Mouse (Mus musculus): ENCODE data around the gene Nme2.
"Not testable (repeated sequence)": the region's sequence is repeated elsewhere in the genome, so short reads cannot be mapped to it uniquely, and the experiment has no call there.

The Nme2 gene

DNA sequence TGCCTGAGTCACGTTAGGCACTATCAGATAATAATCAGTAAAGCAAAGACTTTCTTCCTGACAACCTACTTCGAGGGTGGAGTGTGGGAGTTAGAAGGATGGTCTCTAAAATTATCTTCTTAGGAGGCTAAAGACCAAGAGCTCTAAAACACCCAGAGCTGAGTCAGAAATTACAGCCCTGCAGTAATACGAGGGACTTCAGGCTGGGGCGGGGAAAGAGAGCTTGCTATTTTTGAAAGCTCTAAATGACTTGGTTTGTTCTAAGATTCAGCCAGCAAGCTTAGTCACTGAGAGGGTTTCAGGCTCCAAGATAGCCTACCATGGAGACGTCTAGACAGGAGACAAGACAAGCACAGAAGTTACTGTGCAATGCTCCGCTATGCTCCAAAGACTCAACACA is 9.3 kb upstream of the Nme2 start:
- DNase-seq = no peak

DNA sequence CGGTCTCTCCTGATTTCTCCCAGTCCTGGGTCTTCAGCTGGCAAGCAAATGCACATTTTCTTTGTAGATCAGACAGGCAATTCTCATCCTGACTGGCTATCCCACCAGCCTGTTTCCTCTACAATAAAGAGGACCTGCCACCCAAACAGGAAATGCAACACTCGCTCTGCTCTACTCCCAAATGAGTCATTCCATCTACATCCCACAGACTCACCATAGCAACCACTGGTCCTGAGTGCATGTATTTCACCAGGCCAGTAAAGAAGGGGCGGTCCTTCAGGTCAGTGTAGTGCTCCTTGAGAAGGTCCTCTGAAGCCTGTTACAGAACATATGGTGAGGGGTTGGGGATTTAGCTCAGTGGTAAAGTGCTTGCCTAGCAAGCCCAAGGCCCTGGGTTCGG is 7.0 kb upstream of the Nme2 start:
- DNase-seq = no peak

DNA sequence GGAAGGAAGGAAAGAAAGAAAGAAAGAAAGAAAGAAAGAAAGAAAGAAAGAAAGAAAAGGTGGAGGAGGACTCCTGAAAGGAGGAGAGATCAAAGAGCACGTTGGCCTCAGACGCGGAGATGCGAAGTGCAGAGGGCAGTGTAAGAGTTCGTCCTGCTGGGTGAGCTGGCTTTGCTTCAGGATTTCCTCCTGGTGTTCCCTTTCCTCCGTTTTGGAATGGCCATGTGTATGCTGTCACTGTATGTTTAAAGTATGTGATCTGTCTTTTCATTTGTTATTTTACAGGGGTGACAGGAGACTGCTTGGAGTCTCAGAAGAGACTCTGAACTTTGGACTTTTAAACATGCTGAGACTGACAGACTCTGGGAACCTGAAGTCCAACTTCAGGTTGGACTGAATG is 5.4 kb upstream of the Nme2 start:
- no peak for DNase-seq

DNA sequence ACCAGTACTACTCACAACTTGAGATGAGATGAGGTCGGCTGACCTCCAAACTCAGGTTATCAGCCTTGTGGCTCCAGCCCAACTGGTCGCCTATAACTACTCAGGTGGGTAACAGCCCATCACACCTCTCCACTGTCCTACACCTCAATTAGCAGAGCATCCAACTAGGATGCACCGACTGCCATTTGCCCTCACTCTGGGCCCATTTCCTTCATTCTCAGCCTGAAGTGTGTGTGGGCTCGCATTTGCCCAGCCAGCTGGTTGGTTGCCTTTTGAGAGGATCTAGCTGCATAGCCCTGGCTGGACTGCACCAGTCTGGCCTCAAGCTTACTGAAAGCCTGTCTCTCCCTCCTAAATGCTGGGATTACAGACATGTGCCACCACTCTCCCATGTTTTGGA is 1.7 kb upstream of the Nme2 start:
- no peak for DNase-seq

DNA sequence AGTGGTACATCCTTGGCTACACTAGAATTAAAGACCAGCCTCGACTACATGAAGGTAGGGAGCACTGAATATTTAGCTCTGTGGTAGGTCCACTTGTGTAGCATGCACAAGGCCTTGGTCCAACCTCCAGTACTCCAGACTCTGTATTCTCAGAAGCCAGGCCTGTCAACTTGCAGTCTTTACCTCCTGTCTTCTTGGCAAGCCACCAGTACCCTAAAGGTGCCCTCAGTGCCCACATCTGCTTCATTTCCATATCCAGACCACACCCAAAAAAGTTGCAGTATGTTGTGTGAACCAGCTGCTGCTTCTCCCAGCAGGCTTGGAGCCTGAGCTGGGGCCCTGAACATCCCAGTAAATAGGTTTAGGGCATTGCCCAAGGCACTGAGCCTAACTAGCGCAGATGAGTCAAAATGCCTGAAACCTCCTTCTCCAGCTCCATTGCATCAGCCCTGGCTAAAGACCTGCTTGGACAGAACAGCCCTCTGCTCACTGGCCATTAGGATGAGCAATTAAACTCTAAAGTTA is 1.0 kb upstream of the Nme2 start:
- no peak for DNase-seq

DNA sequence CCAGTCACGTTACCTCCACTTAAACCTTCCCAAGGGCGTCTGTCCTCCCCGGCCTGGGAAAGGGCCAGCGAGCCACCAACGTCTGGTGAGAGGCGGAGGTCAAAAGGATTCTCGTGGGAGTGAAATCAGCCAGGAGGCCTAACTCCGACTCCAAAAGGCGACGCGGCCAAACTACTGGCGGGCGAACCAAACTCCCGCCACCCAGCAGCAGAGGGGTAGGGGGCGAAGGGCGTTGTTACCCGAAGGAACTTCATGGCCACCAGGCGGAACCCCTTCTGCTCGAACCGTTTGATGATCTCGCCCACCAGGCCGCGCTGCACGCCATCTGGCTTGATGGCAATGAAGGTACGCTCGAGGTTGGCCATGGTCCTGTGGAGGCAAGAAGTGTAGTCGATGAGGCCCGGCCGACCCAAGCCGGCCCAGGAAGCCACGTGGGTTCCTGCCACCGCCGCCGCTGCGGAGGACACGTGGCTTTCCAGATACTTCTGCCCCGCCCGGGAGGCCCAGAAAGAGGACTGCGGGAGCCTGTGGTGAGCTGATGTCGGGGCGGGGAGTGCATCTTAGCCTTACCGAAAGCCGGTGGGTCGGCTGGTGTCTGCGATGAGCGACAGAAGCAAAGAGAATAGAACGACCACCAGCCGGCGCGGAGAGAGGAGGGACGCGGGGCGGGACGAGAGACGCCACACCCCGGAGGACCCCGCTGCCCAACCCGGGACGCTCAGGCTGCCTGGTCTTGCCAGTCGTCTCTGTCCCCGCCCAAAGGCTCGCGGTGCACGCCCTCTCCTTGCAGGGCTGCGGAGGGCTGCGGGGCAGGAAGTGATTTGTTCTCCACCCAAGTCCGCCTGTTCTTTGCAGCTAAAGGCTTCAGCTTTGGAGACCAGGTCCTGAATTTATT is 556 bp downstream of the Nme2 start:
- DNase-seq = peak; percentile 94

DNA sequence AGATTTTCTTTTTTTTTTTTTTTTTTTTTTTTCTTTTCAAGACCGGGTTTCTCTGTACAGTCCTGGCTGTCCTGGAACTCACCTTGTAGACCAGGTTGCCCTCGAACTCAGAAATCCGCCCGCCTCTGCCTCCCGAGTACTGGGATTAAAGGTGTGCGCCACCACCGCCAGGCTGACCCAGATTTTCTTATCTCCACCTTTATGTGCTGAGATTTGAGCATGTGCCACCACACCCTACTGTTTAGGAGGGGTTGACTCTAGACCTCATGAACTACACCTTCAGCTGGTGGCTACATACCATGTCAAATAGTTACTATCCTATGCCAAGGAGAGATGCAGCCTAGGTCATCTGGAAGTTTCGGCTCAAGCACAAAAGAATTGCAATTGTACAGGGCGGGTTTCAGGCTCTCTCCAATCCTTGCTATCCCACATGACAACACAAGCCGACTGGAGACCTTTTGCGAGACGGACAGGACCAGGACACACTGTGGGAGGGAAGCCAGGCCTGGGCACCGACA is 1.3 kb downstream of the Nme2 start:
- DNase-seq = no peak

DNA sequence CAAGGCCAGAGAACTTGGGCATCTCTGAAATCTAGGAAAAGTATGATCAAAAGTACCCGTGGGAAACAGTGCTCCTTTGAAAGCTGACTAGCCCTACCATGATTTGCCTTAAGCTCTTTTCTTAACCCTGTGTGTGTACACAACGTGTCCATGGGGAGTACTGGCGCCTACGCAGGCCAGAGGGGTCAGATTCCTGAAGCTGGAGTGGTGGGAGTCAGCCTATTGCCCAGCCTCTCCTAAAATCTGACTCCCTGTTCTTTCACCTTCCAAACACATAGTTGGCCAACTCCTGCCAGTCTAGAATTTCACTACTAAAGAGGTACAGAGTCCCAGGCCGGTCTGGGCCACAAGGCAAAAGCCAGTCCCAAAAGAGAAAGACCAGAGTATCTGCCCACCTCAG is 3.7 kb downstream of the Nme2 start:
- DNase-seq = no peak

DNA sequence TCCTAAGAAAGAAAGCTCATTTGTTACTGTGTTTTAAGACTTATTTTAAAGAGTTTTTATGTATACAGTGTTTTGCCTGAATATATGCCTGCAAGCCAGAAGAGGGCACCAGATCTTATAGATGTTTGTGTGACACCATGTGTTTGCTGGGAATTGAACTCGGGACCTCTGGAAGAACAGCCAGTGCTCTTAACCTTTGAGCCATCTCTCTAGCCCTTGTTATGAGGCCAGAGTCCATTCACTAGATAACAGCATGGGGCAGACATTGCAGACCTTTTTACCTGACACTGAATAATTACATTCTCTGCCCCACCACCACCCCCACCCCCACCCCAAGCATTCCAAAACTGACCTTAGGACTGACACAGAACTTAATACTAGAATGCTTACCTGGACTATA is 6.0 kb downstream of the Nme2 start:
- no peak for DNase-seq

DNA sequence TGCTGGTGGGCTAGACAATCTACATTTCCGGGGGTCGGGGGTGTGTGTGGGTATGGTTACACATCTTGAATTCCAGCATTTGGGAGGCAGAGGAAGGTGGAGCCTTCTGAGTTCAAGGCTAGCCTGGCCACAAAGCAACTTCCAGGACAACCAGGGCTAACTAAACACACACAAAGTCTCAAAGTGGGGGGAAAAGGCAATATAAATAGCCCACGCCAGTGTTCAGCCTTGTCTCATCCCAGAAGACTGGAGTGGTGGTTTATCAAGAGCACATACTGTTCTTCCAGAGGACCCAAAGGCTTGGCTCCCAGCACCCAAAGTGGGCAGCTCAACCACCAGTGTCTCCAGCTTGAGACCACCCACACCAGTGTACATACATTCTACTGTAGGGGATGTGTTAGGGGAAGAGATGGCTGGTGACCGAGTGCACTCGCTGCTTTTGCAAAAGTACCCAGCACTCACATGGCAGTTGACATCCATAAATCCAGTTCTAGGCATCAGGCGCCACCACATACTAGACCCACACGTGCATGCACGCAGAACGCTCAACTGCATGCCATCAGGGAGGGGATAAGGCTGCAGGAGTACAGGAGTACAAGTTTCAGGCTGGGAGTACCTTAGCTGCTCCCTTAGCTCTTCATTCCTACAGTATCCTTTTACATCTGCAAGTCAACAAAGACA is 7.0 kb downstream of the Nme2 start:
- no peak for DNase-seq

DNA sequence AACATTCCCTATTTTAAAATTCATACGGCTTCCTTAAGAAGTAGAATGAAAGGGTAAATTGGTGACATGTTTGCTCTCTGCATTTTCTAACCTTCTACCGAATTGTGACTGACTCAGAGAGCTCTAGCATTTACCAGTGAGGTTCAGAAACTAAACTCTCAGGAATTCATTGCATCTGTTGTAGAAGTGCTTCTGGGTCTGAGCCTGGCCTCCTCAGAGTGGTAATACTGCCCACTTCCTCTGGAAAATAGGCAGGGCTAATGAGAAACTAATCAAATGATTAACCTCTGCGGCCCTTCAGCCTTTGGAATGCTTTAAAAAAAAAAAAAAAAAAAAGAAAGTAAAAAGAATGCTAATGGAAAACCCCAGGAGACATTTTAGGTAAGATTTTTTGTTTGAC is 11.1 kb downstream of the Nme2 start:
- no peak for DNase-seq

DNA sequence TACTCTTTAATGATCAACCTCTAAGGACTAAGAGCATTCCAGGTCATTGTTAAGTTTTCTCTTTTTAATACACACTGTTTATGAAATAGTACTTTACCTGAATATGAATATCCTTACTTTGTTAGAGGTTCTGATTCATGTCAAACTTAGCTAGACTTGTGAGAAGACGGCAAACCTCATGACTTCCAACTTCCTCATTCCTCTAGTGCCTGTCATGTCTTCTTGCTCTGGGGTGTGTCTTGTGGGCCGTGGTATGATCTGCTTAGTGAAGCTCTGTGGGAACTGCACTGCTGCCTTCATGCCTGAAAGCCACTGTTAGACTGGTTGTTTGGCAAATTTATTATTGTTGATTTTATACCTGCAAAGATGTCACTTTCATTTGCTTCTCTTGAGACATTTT is 15.2 kb downstream of the Nme2 start:
- no peak for DNase-seq

DNA sequence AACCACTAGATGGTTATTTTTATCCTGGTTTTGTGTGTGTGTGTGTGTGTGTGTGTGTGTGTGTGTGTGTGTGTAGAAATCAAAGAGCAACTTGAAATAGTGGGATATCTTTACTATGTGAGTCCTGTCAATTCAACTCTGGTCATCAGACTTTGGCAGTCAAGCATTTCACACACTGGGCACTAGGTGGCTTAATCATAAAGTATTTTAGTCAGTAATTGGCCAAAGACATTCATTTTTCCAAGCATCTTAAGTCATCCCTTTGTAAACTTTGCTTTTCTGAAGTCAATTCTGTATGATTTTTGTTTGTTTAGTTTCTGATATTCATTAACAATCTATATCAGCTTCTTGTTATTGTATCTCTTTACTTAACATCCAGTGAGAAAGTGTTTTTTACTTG is 27.0 kb downstream of the Nme2 start:
- no peak for DNase-seq

DNA sequence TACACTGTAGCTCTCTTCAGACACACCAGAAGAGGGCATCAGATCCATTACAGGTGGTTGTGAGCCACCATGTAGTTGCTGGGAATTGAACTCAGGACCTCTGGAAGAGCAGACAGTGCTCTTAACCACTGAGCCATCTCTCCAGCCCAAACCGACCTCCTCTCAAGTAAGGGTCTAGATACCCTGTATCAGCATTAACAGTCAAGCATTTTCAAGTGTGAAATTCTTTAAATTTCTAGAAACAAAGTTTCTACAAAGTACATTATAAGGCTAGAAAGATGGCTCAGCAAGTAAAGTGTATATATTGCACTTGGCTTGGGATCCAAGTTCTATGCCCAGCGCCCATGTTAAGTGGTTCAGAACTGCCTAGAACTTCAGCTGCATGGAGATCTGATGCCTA is 41.0 kb downstream of the Nme2 start:
- not testable (repeated sequence) for DNase-seq

DNA sequence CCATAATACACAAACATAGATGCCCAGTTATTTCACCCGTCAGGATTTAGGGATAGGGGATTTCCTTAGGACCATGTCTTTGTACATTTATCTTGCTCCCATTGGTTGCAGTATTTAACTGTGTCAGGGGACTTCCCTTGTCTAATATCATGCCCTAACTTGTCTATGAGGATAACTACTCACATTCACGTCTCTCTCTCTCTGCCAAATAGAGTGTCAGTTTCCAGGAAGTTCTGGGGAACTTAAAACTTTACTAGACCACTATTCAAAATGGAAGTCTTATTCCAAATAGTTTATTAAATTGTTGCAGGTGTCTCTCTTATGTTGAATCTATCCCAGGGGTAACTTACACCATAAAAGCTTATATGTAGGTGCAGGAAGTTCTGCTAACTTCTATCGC is 44.5 kb downstream of the Nme2 start:
- DNase-seq = no peak

DNA sequence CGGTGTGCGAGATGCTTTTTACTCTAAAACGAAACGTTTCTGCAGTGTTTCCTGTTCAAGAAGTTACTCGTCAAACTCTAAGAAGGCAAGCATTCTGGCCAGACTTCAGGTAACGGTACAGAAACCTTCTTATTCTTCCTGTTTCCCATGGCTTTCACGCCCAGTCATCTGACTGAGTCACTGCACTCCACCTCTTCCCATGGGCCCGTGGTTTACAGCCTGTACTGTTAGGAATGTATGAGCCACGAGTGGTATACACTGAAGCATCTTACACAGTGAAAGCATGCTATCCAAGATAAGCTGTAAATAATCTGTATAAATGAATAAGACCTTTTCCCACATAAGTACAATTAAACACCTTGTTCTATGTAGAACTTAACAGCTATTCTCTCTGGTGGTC is 47.2 kb downstream of the Nme2 start:
- no peak for DNase-seq

DNA sequence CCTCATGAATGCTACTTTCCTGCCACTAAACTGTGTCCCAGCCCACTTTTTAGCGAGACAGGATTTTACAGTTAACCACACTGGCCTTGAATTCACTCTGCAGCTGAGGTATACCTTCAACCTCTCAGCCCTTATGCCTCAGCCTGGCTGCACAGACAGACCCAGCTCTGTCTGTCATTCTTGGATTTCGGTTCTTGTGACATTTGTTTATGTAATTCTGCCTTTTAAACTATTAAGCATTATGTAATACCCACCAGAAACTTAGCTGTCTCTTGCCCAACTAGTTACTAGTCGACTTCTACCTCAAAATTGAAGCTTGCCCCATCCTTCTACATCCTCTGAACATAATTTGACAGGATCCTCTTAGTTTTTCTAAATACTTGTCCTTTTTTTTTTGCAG is 48.2 kb downstream of the Nme2 start:
- no peak for DNase-seq

DNA sequence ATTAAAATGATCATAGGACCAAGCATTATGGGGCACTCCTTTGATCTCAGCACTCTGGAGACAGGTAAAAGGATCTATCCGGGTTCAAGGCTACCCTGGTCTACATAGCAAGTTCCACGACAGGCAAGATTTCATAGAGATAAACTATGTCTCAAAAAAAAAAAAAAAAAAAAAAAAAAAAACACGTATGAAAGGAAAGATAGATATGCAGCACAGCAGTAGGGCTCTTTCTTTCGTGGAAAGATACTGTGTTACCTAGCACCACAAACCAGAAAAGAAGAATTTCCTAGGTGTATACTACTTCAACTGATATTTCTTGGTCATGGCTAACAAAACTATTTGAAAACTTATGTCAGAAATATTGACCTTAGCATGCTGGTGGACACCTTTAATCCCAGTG is 49.2 kb downstream of the Nme2 start:
- no peak for DNase-seq
